Mouse (Mus musculus) hindbrain, embryonic 16.5 days (tissue): ENCODE results near the gene Chrne. TPM values are rescaled to one million over a fixed set of nuclear protein-coding genes. Genes with fewer than 3 reads are reported as not detected.

Source experiments
- ATAC-seq: fragments of 200-750 bp; cut with Nextera tagmentation; 2 replicates; pipeline ENCODE4 v1.8.0; 2017; ENCODE audit warnings: moderate TSS enrichment, moderate library complexity
- H3K27ac ChIP-seq: fragments of 300-500 bp; sonication (generic); 2 replicates; pipeline ENCODE4 v1.5.1; 2014; ENCODE audit warnings: low read depth, mild to moderate bottlenecking, control low read depth, low read length, moderate library complexity
- H3K27me3 ChIP-seq: fragments of 300-500 bp; sonication (generic); replicated peaks from 2 replicates; pipeline ENCODE4 v1.6.1; 2014; ENCODE audit warnings: low read length; ENCODE audit not compliant: control insufficient read depth, insufficient read depth
- H3K36me3 ChIP-seq: fragments of 300-500 bp; sonication (generic); 2 replicates; pipeline ENCODE4 v1.6.1; 2014; ENCODE audit warnings: mild to moderate bottlenecking, low read length, moderate library complexity, mixed read lengths; ENCODE audit not compliant: control insufficient read depth, insufficient read depth
- H3K4me1 ChIP-seq: fragments of 300-500 bp; sonication (generic); 2 replicates; pipeline ENCODE4 v1.6.1; 2014; ENCODE audit warnings: low read depth, low read length; ENCODE audit not compliant: control insufficient read depth, insufficient read depth
- H3K4me2 ChIP-seq: fragments of 300-500 bp; sonication (generic); 2 replicates; pipeline ENCODE4 v1.6.1; 2014; ENCODE audit warnings: mild to moderate bottlenecking, low read length, control low read depth, moderate library complexity
- H3K4me3 ChIP-seq: fragments of 300-500 bp; sonication (generic); 2 replicates; pipeline ENCODE4 v1.5.1; 2014; ENCODE audit warnings: mild to moderate bottlenecking, low read length, control low read depth, moderate library complexity
- H3K9ac ChIP-seq: fragments of 300-500 bp; sonication (generic); 2 replicates; pipeline ENCODE4 v1.6.1; 2014; ENCODE audit warnings: low read depth, mild to moderate bottlenecking, control low read depth, low read length, moderate library complexity
- H3K9me3 ChIP-seq: fragments of 300-500 bp; sonication (generic); 2 replicates; pipeline ENCODE4 v1.6.1; 2014; ENCODE audit warnings: mild to moderate bottlenecking, low read length, moderate library complexity; ENCODE audit not compliant: control insufficient read depth
- WGBS: fragments of 180-500 bp; shearing (Covaris S2); extraction: QIAGEN DNeasy Blood & Tissue Kit; methylation state at CpG from one replicate; pipeline ENCODE4 v1.1.7; 2014; 5-methylcytosine and 5-hydroxymethylcytosine counted together
- polyA plus RNA-seq: library from polyadenylated mRNA; unstranded; fragments of >200 nt; fragmentation: Nextera tagmentation; extraction: Ambion mirVana; gene quantifications from 2 replicates; pipeline ENCODE4 v1.2.1, GENCODE M21; 2015

Chrne gene
- polyA plus RNA-seq, 1 experiment from 2014 or later: not detected

GRCm38 (mm10) chr11:70638293-70638692, 19.3 kb upstream of the Chrne start:
- Histone ChIP-seq H3K9me3 (no peaks in the 10 kb centered on the region), H3K36me3 (peaks cover 3% of the 10 kb centered on the region; the same call in 1 of the 2 replicates), H3K4me1 (no peaks in the 10 kb centered on the region), H3K4me3 (no peak overlapping the region), H3K27ac (no peak overlapping the region), H3K4me2 (no peak overlapping the region), H3K27me3 (no peaks in the 10 kb centered on the region), H3K9ac (no peak overlapping the region)
- 87% methylated on average over 1 of the region's 1 CpGs for WGBS
- no peak for ATAC-seq

- Histone ChIP-seq H3K9me3 (no peaks in the 10 kb centered on the region), H3K36me3 (no peaks in the 10 kb centered on the region), H3K27ac (no peak overlapping the region), H3K9ac (no peak overlapping the region), H3K27me3 (no peaks in the 10 kb centered on the region), H3K4me1 (no peaks in the 10 kb centered on the region), H3K4me3 (no peak overlapping the region), H3K4me2 (no peak overlapping the region)
- no peak for ATAC-seq
- 95% methylated on average over 1 of the region's 1 CpGs for WGBS
Measured at GRCm38 (mm10) chr11:70637764-70638163, 18.7 kb upstream of the Chrne start.

- Histone ChIP-seq H3K27me3 (no peaks in the 10 kb centered on the region), H3K4me3 (no peak overlapping the region), H3K27ac (no peak overlapping the region), H3K4me2 (no peak overlapping the region), H3K9me3 (no peaks in the 10 kb centered on the region), H3K36me3 (no peaks in the 10 kb centered on the region), H3K9ac (no peak overlapping the region), H3K4me1 (no peaks in the 10 kb centered on the region)
- 81% methylated on average over 4 of the region's 4 CpGs for WGBS
- no peak for ATAC-seq
Measured at GRCm38 (mm10) chr11:70635601-70636000, 16.6 kb upstream of the Chrne start.

- WGBS: 71% methylated on average over 7 of the region's 7 CpGs
- no peaks in the 10 kb centered on the region for H3K36me3 ChIP-seq
- no peak overlapping the region for H3K27ac ChIP-seq
- H3K9ac ChIP-seq: no peak overlapping the region
- H3K9me3 ChIP-seq: no peaks in the 10 kb centered on the region
- no peak overlapping the region for H3K4me3 ChIP-seq
- no peak for ATAC-seq
- no peak overlapping the region for H3K4me2 ChIP-seq
- H3K4me1 ChIP-seq: no peaks in the 10 kb centered on the region
- H3K27me3 ChIP-seq: no peaks in the 10 kb centered on the region
Measured at GRCm38 (mm10) chr11:70630129-70630528, 11.1 kb upstream of the Chrne start.

- H3K4me2 ChIP-seq: no peak overlapping the region
- no peaks in the 10 kb centered on the region for H3K27me3 ChIP-seq
- WGBS: 54% methylated on average over 5 of the region's 5 CpGs
- no peaks in the 10 kb centered on the region for H3K36me3 ChIP-seq
- no peak overlapping the region for H3K27ac ChIP-seq
- no peaks in the 10 kb centered on the region for H3K9me3 ChIP-seq
- no peak overlapping the region for H3K4me3 ChIP-seq
- ATAC-seq: no peak
- no peaks in the 10 kb centered on the region for H3K4me1 ChIP-seq
- no peak overlapping the region for H3K9ac ChIP-seq
Measured at GRCm38 (mm10) chr11:70629557-70629956, 10.5 kb upstream of the Chrne start.

- H3K27ac ChIP-seq: no peak overlapping the region
- H3K4me1 ChIP-seq: no peaks in the 10 kb centered on the region
- H3K9me3 ChIP-seq: no peaks in the 10 kb centered on the region
- H3K9ac ChIP-seq: no peak overlapping the region
- no peak overlapping the region for H3K4me3 ChIP-seq
- H3K27me3 ChIP-seq: no peaks in the 10 kb centered on the region
- 73% methylated on average over 2 of the region's 2 CpGs for WGBS
- ATAC-seq: no peak
- no peaks in the 10 kb centered on the region for H3K36me3 ChIP-seq
- no peak overlapping the region for H3K4me2 ChIP-seq
Measured at GRCm38 (mm10) chr11:70628431-70628830, 9.4 kb upstream of the Chrne start.

- no peak for ATAC-seq
- Histone ChIP-seq H3K4me2 (no peak overlapping the region), H3K9ac (no peak overlapping the region), H3K36me3 (no peaks in the 10 kb centered on the region), H3K9me3 (no peaks in the 10 kb centered on the region), H3K4me1 (no peaks in the 10 kb centered on the region), H3K27me3 (no peaks in the 10 kb centered on the region), H3K4me3 (no peak overlapping the region), H3K27ac (no peak overlapping the region)
- WGBS: 81% methylated on average over 4 of the region's 4 CpGs
Measured at GRCm38 (mm10) chr11:70626877-70627276, 7.9 kb upstream of the Chrne start.

- Histone ChIP-seq H3K27ac (no peak overlapping the region), H3K36me3 (no peaks in the 10 kb centered on the region), H3K9ac (no peak overlapping the region), H3K4me1 (no peaks in the 10 kb centered on the region), H3K4me2 (no peak overlapping the region), H3K27me3 (no peaks in the 10 kb centered on the region), H3K4me3 (no peak overlapping the region), H3K9me3 (no peaks in the 10 kb centered on the region)
- ATAC-seq: no peak
- 50% methylated on average over 4 of the region's 4 CpGs for WGBS
Measured at GRCm38 (mm10) chr11:70625473-70625872, 6.5 kb upstream of the Chrne start.

- Histone ChIP-seq H3K36me3 (no peaks in the 10 kb centered on the region), H3K27ac (no peak overlapping the region), H3K9me3 (no peaks in the 10 kb centered on the region), H3K27me3 (no peaks in the 10 kb centered on the region), H3K4me1 (no peaks in the 10 kb centered on the region), H3K4me3 (no peak overlapping the region), H3K9ac (no peak overlapping the region), H3K4me2 (no peak overlapping the region)
- 73% methylated on average over 10 of the region's 10 CpGs for WGBS
- ATAC-seq: no peak
Measured at GRCm38 (mm10) chr11:70623053-70623742, 4.2 kb upstream of the Chrne start.
